In genomic region chr10:21805606-21806005, GRCm38 (mm10) we compare ENCODE assay signal across 30 mouse cellular contexts.
DNase-seq lines count a peak whose midpoint lies in the region; ATAC-seq lines count a peak whose summit lies in the region.
"Had no signal": no experiment of that assay in that cellular context is flagged by ENCODE, and none has a peak within 500 bp of the region (broad histone marks: within the 10 kb centered on the region; RNA-seq: fewer than 3 reads in every experiment).

No protein-coding gene starts in this region.

- 59% methylated on average over 6 of the region's 6 CpGs for WGBS in midbrain, embryonic 16.5 days

- peak; percentile 59 for DNase-seq in ES-CJ7 (ENCODE audit: low read depth, low spot score)
- DNase-seq in R1 (ENCODE audit: low read depth, low spot score), result peak; percentile 84
- DNase-seq in telencephalon, adult 2 months (ENCODE audit: low read depth, low spot score), result peak; percentile 35
- DNase-seq in thymus, postnatal 36 days, result peak; percentile 11 to 37
- no peak for DNase-seq in cerebellum, postnatal 14 days
- no peak for DNase-seq in heart, postnatal 10 days
- DNase-seq: adrenal gland, postnatal 14 days; cerebellum, adult 18-20 months; cerebellum, postnatal 10 days; gastrocnemius, postnatal 25 days; heart, adult 11 months; heart, postnatal 4 days; kidney, adult 9 months; kidney, postnatal 10 days; layer of hippocampus, adult 9-11 months; liver; lung, adult 2 months; lung, postnatal 10 days; midbrain, embryonic 14.5 days had no signal

- no peaks in the 10 kb centered on the region for H3K9me3 ChIP-seq in midbrain, embryonic 16.5 days (replicated peaks; ENCODE audit: control insufficient read depth, low read length, poor library complexity, severe bottlenecking)
- H3K9me3 ChIP-seq: embryonic facial prominence, embryonic 10.5 days; embryonic facial prominence, embryonic 15.5 days; forebrain, embryonic 13.5 days; hindbrain, embryonic 13.5 days; neural tube, embryonic 12.5 days had no signal

- H3K4me1 ChIP-seq in midbrain, embryonic 16.5 days (ENCODE audit: control insufficient read depth, insufficient read depth, low read length), result no peaks in the 10 kb centered on the region
- H3K4me1 ChIP-seq: embryonic facial prominence, embryonic 15.5 days; forebrain, embryonic 13.5 days; hindbrain, embryonic 13.5 days; neural tube, embryonic 12.5 days had no signal

- H3K4me3 ChIP-seq in midbrain, embryonic 16.5 days (ENCODE audit: low read depth, low read length), result no peak overlapping the region
- H3K4me3 ChIP-seq: embryonic facial prominence, embryonic 10.5 days; embryonic facial prominence, embryonic 15.5 days; forebrain, embryonic 13.5 days; hindbrain, embryonic 13.5 days; neural tube, embryonic 12.5 days had no signal

- H3K27me3 ChIP-seq in midbrain, embryonic 16.5 days (ENCODE audit: control insufficient read depth, insufficient read depth, low read depth, low read length), result no peaks in the 10 kb centered on the region
- H3K27me3 ChIP-seq: embryonic facial prominence, embryonic 15.5 days; forebrain, embryonic 13.5 days; hindbrain, embryonic 13.5 days; neural tube, embryonic 12.5 days had no signal

- H3K4me2 ChIP-seq in midbrain, embryonic 16.5 days (ENCODE audit: low read length), result no peak overlapping the region
- H3K4me2 ChIP-seq: embryonic facial prominence, embryonic 15.5 days; forebrain, embryonic 13.5 days; heart, embryonic 11.5 days; hindbrain, embryonic 13.5 days; neural tube, embryonic 12.5 days had no signal

- intact Hi-C loops in heart, postnatal 10 days (cut with DNase I), result no loop called here

- H3K9ac ChIP-seq in midbrain, embryonic 16.5 days (ENCODE audit: low read depth, low read length), result no peak overlapping the region
- H3K9ac ChIP-seq: embryonic facial prominence, embryonic 15.5 days; forebrain, embryonic 13.5 days; hindbrain, embryonic 13.5 days; liver, embryonic 14.5 days; neural tube, embryonic 12.5 days had no signal

- no peak overlapping the region for H3K27ac ChIP-seq in midbrain, embryonic 16.5 days (ENCODE audit: low read length)
- H3K27ac ChIP-seq: embryonic facial prominence, embryonic 10.5 days; embryonic facial prominence, embryonic 15.5 days; forebrain, embryonic 13.5 days; hindbrain, embryonic 13.5 days; liver, embryonic 14.5 days; macrophage; neural tube, embryonic 12.5 days had no signal

- H3K36me3 ChIP-seq in midbrain, embryonic 16.5 days (ENCODE audit: control insufficient read depth, insufficient read depth, low read length), result no peaks in the 10 kb centered on the region
- H3K36me3 ChIP-seq: embryonic facial prominence, embryonic 10.5 days; embryonic facial prominence, embryonic 15.5 days; hindbrain, embryonic 13.5 days; neural tube, embryonic 12.5 days had no signal

- no peak for ATAC-seq in midbrain, embryonic 16.5 days
- ATAC-seq: CD4-positive, CD25-positive, alpha-beta regulatory T cell, adult 4 months; forebrain, embryonic 13.5 days; intestine, embryonic 16.5 days had no signal

Comparison
In these comparisons a context has a peak if more than half of its experiments do, and no peak if none do; other contexts are left out.
1. DNase-seq: peak in ES-CJ7 (single experiment), R1 (single experiment), telencephalon, adult 2 months (single experiment) and thymus, postnatal 36 days (2 of 2); none in cerebellum, postnatal 14 days (0 of 2) and heart, postnatal 10 days (0 of 2).